Mouse (Mus musculus): ENCODE results near the gene Srpr. TPM values are rescaled to one million over a fixed set of nuclear protein-coding genes. Genes with fewer than 3 reads are reported as not detected.

Srpr gene
- total RNA-seq, 2 experiments from 2014 or later = 156 to 190 TPM

DNA sequence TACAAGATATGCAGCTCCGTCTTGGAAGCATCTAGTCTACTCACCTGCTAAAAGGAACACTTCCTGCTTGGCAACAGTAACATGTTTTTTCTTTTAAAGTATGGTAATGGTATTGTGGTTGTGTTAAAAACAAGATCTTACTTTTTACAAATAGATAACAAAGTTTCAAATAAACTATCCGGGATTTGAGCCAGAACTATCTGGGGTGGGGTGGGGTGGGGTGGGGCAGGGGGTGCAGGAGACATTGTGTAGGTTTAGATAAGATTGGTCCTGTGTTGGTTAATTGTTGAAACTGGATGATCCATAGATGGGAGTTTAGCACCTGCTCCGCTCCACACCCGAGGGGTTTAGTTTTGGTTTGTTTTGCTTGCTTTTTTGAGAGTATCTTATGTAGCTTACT is 62.4 kb downstream of the Srpr start:
- no peak for DNase-seq

DNA sequence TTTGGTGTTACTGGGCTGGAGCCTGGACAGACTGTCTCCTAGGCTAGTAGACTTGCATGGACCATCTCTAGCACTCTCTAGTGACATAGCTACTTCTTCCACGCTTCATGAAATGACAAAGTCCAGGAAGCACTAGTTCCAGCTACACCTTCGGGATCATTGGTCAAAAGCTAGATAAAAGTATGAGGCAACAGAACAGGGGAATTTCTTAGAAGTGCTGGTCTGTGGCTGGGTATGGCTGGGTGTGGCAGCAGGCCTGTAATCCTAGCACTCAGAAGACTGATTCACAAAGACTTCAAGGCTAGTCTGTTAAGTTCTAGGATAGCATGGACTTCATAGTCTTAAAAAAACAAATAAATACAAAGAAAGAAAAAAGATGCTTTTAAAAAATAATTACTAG is 63.5 kb downstream of the Srpr start:
- no peak for DNase-seq

DNA sequence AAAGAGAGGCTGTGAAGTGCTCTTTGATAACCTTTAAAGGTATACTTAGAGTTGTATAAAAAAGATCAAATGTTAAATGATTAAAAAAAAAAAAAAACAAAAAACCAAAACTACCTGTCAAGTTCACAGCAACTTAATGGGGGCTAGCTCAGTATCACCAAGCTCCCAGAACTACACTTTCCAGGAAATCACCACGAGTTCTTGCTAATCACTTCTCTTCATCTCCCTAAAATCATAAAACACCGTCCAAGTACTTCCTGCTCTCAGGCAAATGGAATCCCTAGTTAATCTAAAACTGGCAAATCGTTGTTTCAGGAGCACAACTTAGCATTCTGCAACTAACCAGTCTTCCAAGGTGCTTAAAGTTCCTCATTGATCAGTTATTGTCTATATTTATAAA is 64.5 kb downstream of the Srpr start:
- DNase-seq = no peak

DNA sequence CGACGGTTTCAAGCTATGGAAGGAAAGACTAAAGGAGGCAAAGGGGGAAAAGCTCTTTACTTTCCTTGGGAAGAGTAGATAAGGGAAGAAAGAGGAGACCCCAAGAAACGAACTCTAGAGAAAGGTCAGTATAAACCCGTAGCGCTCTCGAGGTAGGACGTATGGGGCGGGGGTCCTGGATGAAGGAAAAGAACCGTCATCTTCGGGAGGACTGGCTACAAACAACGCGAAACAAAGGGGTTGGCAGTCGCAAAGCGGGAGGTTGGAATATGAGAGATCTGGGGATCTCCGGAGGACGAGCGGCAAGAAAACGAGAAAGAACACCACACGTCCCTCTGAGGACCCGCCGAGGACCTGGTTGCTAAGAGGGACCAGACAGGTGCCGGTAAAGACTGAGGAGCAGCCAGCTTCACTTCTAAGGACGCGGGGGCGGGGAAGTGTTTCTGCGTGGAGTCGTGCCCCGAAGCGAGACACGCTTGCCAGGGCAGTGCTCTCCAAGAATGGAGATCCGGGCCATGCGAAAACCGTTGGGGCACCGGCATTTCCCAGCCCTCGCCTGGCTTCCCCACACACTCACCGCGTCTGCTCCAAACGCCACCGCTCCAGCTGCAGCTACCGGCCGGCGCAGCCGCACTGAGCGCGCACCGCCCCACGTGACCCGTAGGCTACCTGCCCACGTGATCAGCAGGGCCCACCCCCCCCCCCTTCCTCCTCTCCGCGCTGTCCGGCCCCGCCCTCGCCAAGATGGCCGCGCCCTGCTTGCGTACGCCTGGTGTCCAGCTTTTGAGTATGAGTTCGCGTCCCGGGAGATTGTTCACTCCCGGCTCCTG is 67.4 kb downstream of the Srpr start, which contains the start of the genes Fam118b and Rpusd4:
Fam118b (minus strand) TSS at position 660 of the 830 bp plus-strand sequence.
Rpusd4 (plus strand) TSS at position 720 of the 830 bp plus-strand sequence.
- peak; percentile 92 for DNase-seq

DNA sequence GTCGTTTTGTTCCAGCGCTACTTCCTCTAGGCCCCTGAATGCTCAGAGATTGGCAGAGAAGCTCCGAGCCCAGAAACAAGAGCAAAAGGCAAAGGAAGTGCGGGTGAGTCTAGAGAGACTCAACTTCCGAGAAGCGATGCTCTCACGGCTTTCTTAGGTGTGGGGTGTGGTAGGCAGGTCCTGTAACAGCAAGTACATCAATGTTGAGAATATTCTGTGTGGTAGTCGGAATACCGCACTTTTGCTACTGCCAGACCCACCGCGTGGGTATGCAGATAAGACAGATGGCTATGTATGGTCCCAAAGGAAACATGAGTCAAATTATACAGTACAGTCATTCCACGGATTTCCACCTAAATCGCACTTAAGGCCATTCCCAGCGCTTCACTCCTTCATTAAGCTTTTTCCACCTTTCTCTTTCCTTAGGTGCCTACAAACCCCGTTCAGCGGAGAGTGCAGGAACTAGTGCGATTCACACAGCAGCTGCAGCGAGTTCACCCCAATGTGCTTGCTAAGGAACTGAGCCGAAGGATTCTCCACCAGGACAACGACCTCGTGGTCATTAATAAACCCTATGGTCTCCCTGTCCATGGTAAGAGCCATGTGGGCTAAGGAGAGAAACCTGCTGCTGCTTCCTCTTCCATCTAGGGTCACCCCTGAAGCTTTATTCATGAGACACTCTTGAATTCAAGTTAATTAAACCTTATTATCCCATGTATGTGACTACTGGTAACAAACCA is 68.2 kb downstream of the Srpr start:
- DNase-seq = no peak

DNA sequence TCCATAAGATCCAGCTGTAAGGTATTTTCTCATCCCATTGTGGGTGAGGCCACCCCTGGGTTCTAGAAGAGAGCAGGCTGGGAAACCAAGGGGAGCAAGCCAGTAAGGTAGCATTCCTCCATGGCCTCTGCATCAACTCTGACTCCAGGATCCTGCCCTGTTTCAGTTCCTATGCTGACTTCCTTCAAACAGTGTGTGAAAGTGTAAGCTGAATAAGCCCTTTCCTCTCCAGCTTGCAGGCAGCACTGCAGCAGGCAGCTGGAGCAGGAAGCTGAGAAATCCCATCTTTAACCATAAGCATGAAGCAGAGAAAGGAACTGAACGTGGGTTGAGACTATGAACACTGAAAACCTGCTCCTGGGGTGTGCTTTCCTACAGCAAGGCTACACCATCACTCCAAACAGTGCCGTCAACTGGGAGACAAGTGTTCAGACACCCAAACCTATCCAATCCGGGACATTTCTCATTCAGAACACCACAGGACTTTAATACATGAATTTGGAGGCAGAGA is 77.9 kb downstream of the Srpr start:
- DNase-seq = no peak

DNA sequence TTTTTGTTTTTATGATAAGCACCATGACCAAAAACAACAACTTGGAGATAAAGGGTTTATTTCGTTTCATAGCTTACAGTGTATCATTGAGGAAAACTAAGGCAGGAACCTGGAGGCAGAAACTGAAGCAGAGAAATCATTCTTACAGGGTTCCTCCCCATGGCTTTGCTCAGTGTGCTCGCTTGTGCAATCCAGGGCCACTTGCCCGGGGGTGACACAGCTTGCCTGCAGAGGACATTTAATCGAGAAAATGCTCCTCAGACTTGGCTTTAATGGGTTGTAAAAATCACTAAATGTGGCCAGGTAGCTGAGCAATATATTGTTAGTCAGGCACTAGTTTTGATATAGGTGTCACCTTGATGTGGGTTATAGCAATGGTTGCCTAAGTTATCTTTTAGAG is 78.5 kb downstream of the Srpr start:
- DNase-seq = no peak

DNA sequence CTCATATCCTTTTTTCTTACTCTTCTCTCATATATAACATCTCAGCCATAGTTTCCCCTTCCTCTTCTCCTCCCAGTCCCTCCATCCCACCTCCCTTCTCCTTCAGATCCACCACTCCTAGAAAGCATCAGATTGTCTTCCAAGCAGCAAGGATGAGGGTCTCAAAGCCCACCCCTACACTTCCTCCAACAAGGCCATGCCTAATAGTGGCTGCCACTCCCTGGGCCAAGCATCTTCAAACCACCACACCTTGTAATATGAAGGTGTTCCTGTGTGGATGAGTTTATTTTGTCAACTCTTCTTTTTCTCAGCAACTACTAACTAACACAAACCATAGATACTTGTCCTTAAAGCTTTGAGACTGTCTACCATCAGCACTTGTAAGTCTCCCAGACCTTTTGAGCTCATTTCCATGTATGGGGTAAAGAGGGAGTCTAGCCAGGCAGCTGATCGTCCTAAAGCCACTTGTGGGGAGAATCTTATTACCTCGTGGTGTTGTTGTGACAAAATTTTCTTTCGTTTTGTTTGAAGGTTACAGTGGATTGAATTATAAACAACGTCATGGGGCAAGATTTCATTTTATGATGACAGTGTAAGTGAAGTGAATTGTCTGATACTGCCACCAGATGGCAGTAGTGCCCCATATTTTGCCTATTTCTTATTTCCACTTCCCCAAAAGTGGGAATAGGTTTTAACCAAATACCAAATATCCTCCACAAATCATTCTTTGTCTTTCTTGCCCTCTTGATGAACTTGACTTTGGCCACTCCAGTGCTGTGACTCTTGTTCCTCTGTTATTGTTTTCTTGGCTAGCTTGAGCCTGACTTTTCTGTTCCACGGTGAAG is 82.3 kb downstream of the Srpr start:
- peak; percentile 19 for DNase-seq

DNA sequence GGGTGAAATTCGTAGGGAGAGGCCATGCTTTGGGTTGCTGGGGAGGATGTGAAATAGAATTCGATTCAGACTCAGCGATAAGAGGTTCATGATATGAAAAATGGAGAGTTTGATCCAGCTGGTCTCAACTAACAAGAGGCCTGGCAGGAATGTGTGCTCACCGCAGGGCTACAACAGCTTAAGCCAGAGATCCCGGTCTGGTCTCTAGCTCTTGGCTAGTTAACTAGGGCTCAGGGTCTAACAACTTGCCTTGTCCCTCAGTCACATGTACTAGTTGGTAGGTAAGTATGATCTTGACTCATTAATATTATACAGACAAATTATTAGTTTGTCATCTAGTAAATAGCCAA is 82.9 kb downstream of the Srpr start:
- DNase-seq = no peak

DNA sequence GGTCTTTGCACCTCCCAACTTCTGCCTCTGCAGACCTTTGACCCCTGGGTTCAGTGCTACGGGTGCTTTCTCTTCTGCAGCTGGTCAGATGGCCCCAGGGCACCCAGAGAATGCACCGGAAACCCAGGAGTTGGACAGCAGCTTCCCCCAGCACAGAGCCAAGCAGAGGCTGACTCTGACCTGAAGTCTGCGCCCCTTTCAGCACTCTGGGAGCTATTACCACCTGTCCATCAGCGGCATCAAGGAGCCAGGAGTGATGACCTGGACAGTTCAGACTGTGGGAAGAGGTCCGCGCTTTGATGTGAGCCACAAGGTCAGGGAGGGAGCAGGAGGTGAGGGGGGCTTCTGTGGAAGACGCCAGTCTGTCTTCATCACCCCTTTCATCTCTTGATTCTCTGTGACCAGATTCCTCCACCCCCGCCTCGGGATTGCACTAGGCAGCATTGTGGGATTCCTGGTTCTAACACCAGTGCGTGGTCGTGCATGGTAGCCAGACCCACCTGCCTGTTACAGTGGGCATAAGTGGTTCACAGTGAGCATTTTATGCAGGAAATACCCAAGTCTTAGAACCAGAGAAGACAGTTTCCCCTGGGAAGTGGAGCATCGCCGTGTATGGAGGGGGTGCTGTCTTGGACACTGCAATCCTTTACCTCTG is 83.6 kb downstream of the Srpr start:
- DNase-seq = no peak

DNA sequence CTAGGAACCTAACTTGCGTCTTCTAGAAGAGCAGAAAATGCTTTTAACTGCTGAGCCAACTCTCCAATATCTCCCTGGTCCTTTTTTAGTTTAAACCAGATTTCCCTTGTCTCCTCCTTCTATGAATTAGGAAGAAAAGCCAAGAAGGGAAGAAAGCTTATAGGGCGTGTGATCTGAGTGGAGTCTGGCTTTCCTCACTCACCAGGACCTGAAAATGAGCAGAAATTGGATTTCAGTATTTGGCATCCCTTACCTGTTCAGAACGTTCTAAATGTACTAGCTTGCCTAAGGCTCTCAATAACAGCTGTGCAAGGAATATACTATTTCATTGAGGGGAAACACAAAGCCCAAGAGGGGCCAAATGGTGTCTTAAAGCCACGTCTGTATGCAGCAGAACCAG is 84.4 kb downstream of the Srpr start:
- DNase-seq = no peak

DNA sequence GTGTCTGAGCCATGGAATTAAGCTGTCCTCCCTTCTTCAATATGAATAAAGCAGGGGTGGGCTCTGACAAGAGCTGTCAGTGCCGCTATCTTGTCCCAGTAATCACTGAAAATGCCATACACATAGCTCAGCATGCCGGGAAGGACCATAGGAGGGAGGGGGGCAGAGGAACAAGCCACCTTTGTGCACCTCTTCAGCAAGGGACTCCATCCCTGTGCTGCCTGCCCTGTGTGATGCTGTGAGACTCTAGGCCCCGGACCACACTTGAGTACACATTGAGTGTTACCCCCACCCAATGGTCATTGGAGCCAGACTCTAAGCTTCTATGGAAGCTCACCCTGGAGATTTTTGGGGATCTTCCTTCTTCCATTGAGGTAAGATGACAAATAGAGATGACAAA is 86.4 kb downstream of the Srpr start:
- DNase-seq = no peak

DNA sequence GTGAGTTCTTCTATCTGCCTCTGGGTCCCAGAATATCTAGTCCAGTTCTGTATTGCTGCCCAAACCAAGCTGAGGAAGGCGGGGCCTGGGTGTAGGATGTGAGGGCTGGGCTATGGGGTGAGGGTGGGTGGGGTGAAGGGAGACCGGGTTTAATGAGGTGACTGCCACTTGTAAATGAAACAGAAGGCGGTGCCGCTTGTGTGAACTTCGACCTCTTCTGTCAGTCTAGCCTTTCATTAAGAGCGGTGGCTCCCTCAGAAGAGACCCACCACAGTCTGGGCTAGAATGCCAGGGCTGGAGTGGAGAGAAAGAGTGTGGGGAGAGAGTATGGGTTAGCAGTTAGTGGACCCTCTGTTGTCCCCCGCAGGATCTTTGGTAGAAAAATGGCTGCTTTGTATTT is 90.0 kb downstream of the Srpr start:
- DNase-seq = peak; percentile 2

DNA sequence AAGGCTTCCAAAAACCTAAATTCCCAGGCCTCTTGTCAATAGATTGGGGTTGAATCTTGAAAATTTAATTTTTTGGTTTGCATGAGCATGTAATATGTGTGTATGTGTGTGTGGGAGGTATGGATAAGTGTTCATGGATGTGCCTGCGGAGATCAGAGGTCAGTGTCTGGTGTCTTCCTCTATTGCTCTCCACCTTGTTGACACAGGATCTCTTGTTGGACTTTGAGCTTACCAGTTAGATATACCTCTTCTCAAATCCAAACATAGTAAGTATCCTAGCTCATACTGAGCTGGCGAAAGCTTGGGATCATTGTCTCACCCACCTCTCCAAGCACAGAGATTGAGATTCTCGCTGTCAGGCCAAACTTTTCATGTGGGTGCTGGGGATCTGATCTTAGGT is 90.4 kb downstream of the Srpr start:
- DNase-seq = no peak

DNA sequence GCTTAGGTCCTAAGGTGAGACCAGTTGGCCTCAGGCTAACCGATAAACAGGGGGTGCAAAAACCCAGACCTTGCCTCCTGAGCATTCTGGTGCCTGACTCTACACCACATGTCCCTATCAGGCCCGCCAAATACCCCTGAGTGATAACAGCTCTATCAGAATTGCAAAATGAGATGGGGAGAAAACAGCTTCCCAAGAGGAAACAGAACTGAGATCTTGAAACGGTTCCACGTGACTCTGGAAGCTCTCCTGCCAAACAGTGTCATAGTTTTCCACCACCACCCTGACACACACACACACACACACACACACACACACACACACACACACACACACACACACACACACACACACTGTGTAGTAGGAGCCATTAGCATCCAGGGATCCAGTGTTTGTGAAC is 90.9 kb downstream of the Srpr start:
- peak; percentile 4 for DNase-seq

DNA sequence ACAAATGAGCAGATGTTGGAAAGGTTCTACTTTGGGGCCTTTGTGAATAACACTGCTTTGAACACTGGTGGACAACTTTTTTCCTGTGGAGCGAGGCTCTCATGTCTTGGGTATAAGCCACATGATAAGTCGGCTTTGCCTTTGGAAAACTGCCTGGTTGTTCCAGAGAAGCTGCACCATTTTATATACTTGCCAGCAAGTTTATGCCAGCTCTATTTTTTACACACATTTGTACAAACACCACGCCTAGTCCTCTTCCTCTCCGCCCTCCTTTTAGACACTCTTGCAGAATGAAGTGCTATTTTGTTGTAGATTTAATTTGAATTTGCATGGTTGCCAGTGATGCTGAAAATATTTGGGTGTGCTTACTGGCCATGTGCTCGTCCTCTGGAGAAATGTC is 93.5 kb downstream of the Srpr start:
- DNase-seq = peak; percentile 29

Other genes with a start within 250 kb of the Srpr start
- gene St3gal4, start 80.9 kb upstream of the Srpr start, total RNA-seq (2021) = 1 to 10 TPM; 4.4 to 5.3 TPM
- 1 to 10 TPM; 5.9 to 6.7 TPM for gene Dcps, start 24.1 kb upstream of the Srpr start, total RNA-seq (2021)
- 10 to 100 TPM; 14.7 to 20.4 TPM for gene Tirap, start 116 bp downstream of the Srpr start, total RNA-seq (2021)
- gene Foxred1, start 10.9 kb downstream of the Srpr start, total RNA-seq (2021) = 10 to 100 TPM; 21.5 to 22.1 TPM
- gene Fam118b, start 67.6 kb downstream of the Srpr start, total RNA-seq (2021) = 10 to 100 TPM; 15.9 to 21.7 TPM
- gene Rpusd4, start 67.7 kb downstream of the Srpr start, total RNA-seq (2021) = 1 to 10 TPM; 6.0 to 6.4 TPM
- gene Cdon, start 221.0 kb downstream of the Srpr start, total RNA-seq (2021) = 10 to 100 TPM; 13.5 to 16.7 TPM